Mouse (Mus musculus): ENCODE measurements around the gene Tcp11. TPM values are rescaled to one million over a fixed set of nuclear protein-coding genes. Genes with fewer than 3 reads are reported as not detected.
A peak's percentile ranks its signal among the peaks of the same experiment; 100 is the strongest.

The Tcp11 gene
- polyA plus RNA-seq, 1 experiment from 2014 or later: 1.7 TPM

- Histone ChIP-seq H3K9me3 (ENCODE audit: control insufficient read depth) (no peaks in the 10 kb centered on the region), H3K27me3 (replicated peaks; ENCODE audit: control insufficient read depth, insufficient read depth, low read length) (no peaks in the 10 kb centered on the region), H3K9ac (ENCODE audit: low read depth, low read length) (no peak overlapping the region), H3K4me1 (replicated peaks; ENCODE audit: control insufficient read depth, insufficient read depth, low read length) (peaks cover 20% of the 10 kb centered on the region), H3K27ac (ENCODE audit: low read depth, low read length) (peak overlapping the region; percentile 55), H3K4me2 (replicated peaks; ENCODE audit: low read depth) (peak overlapping the region; percentile 24; the same call in 1 of the 2 replicates), H3K4me3 (ENCODE audit: low read depth, low read length) (no peak overlapping the region), H3K36me3 (ENCODE audit: control insufficient read depth, insufficient read depth) (peaks cover 9% of the 10 kb centered on the region)
- TF ChIP-seq CTCF (IDR thresholded peaks at IDR 0.05; ENCODE audit: low read depth): peak; percentile 36; the same call in 1 of the 2 replicates
- ATAC-seq: peak; percentile 62
- whole genome bisulfite sequencing: 31% methylated on average over 5 of the region's 5 CpGs
Measured at GRCm38 (mm10) chr17:28025541-28025961, 54.9 kb downstream of the Tcp11 start.

GRCm38 (mm10) chr17:28022854-28023655 lies 57.4 kb downstream of the Tcp11 start:
- Histone ChIP-seq H3K27ac (ENCODE audit: low read depth, low read length) (no peak overlapping the region), H3K9me3 (ENCODE audit: control insufficient read depth) (no peaks in the 10 kb centered on the region), H3K4me3 (ENCODE audit: low read depth, low read length) (no peak overlapping the region), H3K4me2 (replicated peaks; ENCODE audit: low read depth) (no peak overlapping the region), H3K4me1 (replicated peaks; ENCODE audit: control insufficient read depth, insufficient read depth, low read length) (peaks cover 20% of the 10 kb centered on the region), H3K36me3 (ENCODE audit: control insufficient read depth, insufficient read depth) (peaks cover 4% of the 10 kb centered on the region; the same call in 1 of the 2 replicates), H3K27me3 (replicated peaks; ENCODE audit: control insufficient read depth, insufficient read depth, low read length) (no peaks in the 10 kb centered on the region), H3K9ac (ENCODE audit: low read depth, low read length) (0 out of 2 replicates have a peak overlapping the region, but pooled peaks have one; percentile 11)
- TF ChIP-seq CTCF (IDR thresholded peaks at IDR 0.05; ENCODE audit: low read depth): no peak
- 75% methylated on average over 22 of the region's 22 CpGs for WGBS
- ATAC-seq: no peak

DNA sequence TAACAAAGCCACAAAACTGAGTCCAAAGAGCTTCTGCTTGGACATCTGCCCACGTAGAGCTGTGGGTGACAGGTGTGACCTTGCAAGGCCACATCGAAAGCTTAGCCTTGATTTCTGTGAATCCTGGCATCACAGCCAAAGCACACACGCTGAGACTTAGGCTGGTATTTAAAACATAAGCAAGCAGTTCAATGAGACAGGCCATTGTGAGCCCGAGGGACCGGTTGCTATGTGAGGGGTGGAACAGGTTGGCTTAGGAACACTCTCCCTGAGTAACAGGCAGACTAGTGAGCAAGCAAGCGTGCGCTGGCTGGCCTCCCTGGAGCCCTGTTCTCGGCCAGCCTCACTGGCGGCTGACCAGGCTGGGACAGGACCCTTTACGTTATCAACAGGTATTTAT lies 58.5 kb downstream of the Tcp11 start:
- WGBS: 64% methylated on average over 10 of the region's 10 CpGs
- H3K4me2 ChIP-seq (replicated peaks; ENCODE audit: low read depth): no peak overlapping the region
- TF ChIP-seq CTCF (IDR thresholded peaks at IDR 0.05; ENCODE audit: low read depth): no peak
- H3K9me3 ChIP-seq (ENCODE audit: control insufficient read depth): no peaks in the 10 kb centered on the region
- no peak overlapping the region for H3K9ac ChIP-seq (ENCODE audit: low read depth, low read length)
- no peak for ATAC-seq
- no peak overlapping the region for H3K4me3 ChIP-seq (ENCODE audit: low read depth, low read length)
- H3K4me1 ChIP-seq (replicated peaks; ENCODE audit: control insufficient read depth, insufficient read depth, low read length): peaks cover 20% of the 10 kb centered on the region
- no peak overlapping the region for H3K27ac ChIP-seq (ENCODE audit: low read depth, low read length)
- no peaks in the 10 kb centered on the region for H3K27me3 ChIP-seq (replicated peaks; ENCODE audit: control insufficient read depth, insufficient read depth, low read length)
- peaks cover 4% of the 10 kb centered on the region; the same call in 1 of the 2 replicates for H3K36me3 ChIP-seq (ENCODE audit: control insufficient read depth, insufficient read depth)

GRCm38 (mm10) chr17:28019785-28020696 lies 60.4 kb downstream of the Tcp11 start:
- ATAC-seq: no peak
- no peak overlapping the region for H3K27ac ChIP-seq (ENCODE audit: low read depth, low read length)
- peaks cover 5% of the 10 kb centered on the region for H3K4me1 ChIP-seq (replicated peaks; ENCODE audit: control insufficient read depth, insufficient read depth, low read length)
- H3K36me3 ChIP-seq (ENCODE audit: control insufficient read depth, insufficient read depth): peaks cover 4% of the 10 kb centered on the region; the same call in 1 of the 2 replicates
- H3K4me3 ChIP-seq (ENCODE audit: low read depth, low read length): no peak overlapping the region
- WGBS: 75% methylated on average over 21 of the region's 21 CpGs
- no peaks in the 10 kb centered on the region for H3K9me3 ChIP-seq (ENCODE audit: control insufficient read depth)
- no peak overlapping the region for H3K4me2 ChIP-seq (replicated peaks; ENCODE audit: low read depth)
- H3K9ac ChIP-seq (ENCODE audit: low read depth, low read length): no peak overlapping the region
- H3K27me3 ChIP-seq (replicated peaks; ENCODE audit: control insufficient read depth, insufficient read depth, low read length): no peaks in the 10 kb centered on the region
- TF ChIP-seq CTCF (IDR thresholded peaks at IDR 0.05; ENCODE audit: low read depth): no peak

- no peaks in the 10 kb centered on the region for H3K27me3 ChIP-seq (replicated peaks; ENCODE audit: control insufficient read depth, insufficient read depth, low read length)
- no peak for TF ChIP-seq CTCF (IDR thresholded peaks at IDR 0.05; ENCODE audit: low read depth)
- WGBS: 60% methylated on average over 11 of the region's 11 CpGs
- peaks cover 4% of the 10 kb centered on the region; the same call in 1 of the 2 replicates for H3K36me3 ChIP-seq (ENCODE audit: control insufficient read depth, insufficient read depth)
- H3K9ac ChIP-seq (ENCODE audit: low read depth, low read length): no peak overlapping the region
- no peaks in the 10 kb centered on the region for H3K9me3 ChIP-seq (ENCODE audit: control insufficient read depth)
- H3K27ac ChIP-seq (ENCODE audit: low read depth, low read length): no peak overlapping the region
- no peak for ATAC-seq
- H3K4me3 ChIP-seq (ENCODE audit: low read depth, low read length): no peak overlapping the region
- H3K4me1 ChIP-seq (replicated peaks; ENCODE audit: control insufficient read depth, insufficient read depth, low read length): peaks cover 4% of the 10 kb centered on the region; the same call in 1 of the 2 replicates
- no peak overlapping the region for H3K4me2 ChIP-seq (replicated peaks; ENCODE audit: low read depth)
Measured at GRCm38 (mm10) chr17:28018776-28019175, 61.7 kb downstream of the Tcp11 start.

DNA sequence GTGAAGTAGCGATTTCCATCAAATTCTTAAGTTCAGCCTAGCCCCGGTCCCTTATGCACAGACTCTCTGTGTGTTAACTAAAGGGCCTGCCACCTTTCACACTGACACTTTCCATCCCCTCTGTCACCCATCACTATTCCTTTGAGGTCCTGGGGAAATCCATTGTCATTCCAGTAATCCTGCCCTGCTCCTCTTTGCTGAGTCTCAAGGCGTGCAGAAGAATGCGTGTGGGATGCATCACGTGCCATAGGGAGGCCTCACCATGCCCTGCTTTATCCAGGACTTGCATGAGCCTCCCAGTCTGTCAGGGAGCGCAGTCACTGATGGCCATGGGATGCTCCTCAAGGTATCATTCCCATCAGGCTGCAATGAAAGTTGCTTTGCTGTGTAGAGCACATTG lies 62.1 kb downstream of the Tcp11 start:
- H3K9ac ChIP-seq (ENCODE audit: low read depth, low read length): no peak overlapping the region
- no peak for TF ChIP-seq CTCF (IDR thresholded peaks at IDR 0.05; ENCODE audit: low read depth)
- no peaks in the 10 kb centered on the region for H3K9me3 ChIP-seq (ENCODE audit: control insufficient read depth)
- no peak for ATAC-seq
- 80% methylated on average over 6 of the region's 6 CpGs for WGBS
- H3K27me3 ChIP-seq (replicated peaks; ENCODE audit: control insufficient read depth, insufficient read depth, low read length): no peaks in the 10 kb centered on the region
- H3K4me2 ChIP-seq (replicated peaks; ENCODE audit: low read depth): no peak overlapping the region
- peaks cover 4% of the 10 kb centered on the region; the same call in 1 of the 2 replicates for H3K36me3 ChIP-seq (ENCODE audit: control insufficient read depth, insufficient read depth)
- no peak overlapping the region for H3K4me3 ChIP-seq (ENCODE audit: low read depth, low read length)
- no peak overlapping the region for H3K27ac ChIP-seq (ENCODE audit: low read depth, low read length)
- H3K4me1 ChIP-seq (replicated peaks; ENCODE audit: control insufficient read depth, insufficient read depth, low read length): peaks cover 7% of the 10 kb centered on the region; the same call in 1 of the 2 replicates

Other genes with a start within 250 kb of the Tcp11 start
- gene Snrpc, start 242.5 kb downstream of the Tcp11 start, polyA plus RNA-seq (2015; fragmentation: Nextera tagmentation; extraction: Ambion mirVana): 156 and 160 TPM in 2 replicates
- 1.4 and 1.6 TPM in 2 replicates for gene Uhrf1bp1, start 224.2 kb downstream of the Tcp11 start, polyA plus RNA-seq (2015; fragmentation: Nextera tagmentation; extraction: Ambion mirVana)
- gene Anks1, start 171.3 kb downstream of the Tcp11 start, polyA plus RNA-seq (2015; fragmentation: Nextera tagmentation; extraction: Ambion mirVana): 9.8 and 10.0 TPM in 2 replicates
- 26.1 and 28.6 TPM in 2 replicates for gene Taf11, start 170.8 kb downstream of the Tcp11 start, polyA plus RNA-seq (2015; fragmentation: Nextera tagmentation; extraction: Ambion mirVana)
- gene Scube3, start 61.5 kb upstream of the Tcp11 start, polyA plus RNA-seq (2015; fragmentation: Nextera tagmentation; extraction: Ambion mirVana): 0.57 and 0.60 TPM in 2 replicates
- 10.6 and 11.6 TPM in 2 replicates for gene Zfp523, start 96.5 kb upstream of the Tcp11 start, polyA plus RNA-seq (2015; fragmentation: Nextera tagmentation; extraction: Ambion mirVana)
- 1.7 TPM in 2 replicates for gene Def6, start 127.1 kb upstream of the Tcp11 start, polyA plus RNA-seq (2015; fragmentation: Nextera tagmentation; extraction: Ambion mirVana)
- 1.7 and 2.1 TPM in 2 replicates for gene Ppard, start 152.1 kb upstream of the Tcp11 start, polyA plus RNA-seq (2015; fragmentation: Nextera tagmentation; extraction: Ambion mirVana)
- gene Fance, start 232.9 kb upstream of the Tcp11 start, polyA plus RNA-seq (2015; fragmentation: Nextera tagmentation; extraction: Ambion mirVana): 10.3 and 11.0 TPM in 2 replicates
- gene Rpl10a, start 247.8 kb upstream of the Tcp11 start, polyA plus RNA-seq (2015; fragmentation: Nextera tagmentation; extraction: Ambion mirVana): 383 and 417 TPM in 2 replicates